Mouse (Mus musculus): ENCODE measurements around the gene Ephb4. TPM values are rescaled to one million over a fixed set of nuclear protein-coding genes. Genes with fewer than 3 reads are reported as not detected.

Ephb4 gene
- 10 to 100 TPM in 1 of 2 experiments, 1 to 10 TPM in 1; 8.2 to 14.4 TPM for total RNA-seq (2021)
- long read RNA-seq, experiment 1, full-length matches to known transcripts: 14 of 17 reads
- long read RNA-seq, experiment 1, partial matches to known transcripts: 2 of 17 reads
- long read RNA-seq, experiment 1, other reads (novel, unspliced or antisense): 1 of 17 reads
- long read RNA-seq, experiment 2, full-length matches to known transcripts: 9 of 13 reads
- long read RNA-seq, experiment 2, partial matches to known transcripts: 3 of 13 reads
- long read RNA-seq, experiment 2, other reads (novel, unspliced or antisense): 1 of 13 reads

DNA sequence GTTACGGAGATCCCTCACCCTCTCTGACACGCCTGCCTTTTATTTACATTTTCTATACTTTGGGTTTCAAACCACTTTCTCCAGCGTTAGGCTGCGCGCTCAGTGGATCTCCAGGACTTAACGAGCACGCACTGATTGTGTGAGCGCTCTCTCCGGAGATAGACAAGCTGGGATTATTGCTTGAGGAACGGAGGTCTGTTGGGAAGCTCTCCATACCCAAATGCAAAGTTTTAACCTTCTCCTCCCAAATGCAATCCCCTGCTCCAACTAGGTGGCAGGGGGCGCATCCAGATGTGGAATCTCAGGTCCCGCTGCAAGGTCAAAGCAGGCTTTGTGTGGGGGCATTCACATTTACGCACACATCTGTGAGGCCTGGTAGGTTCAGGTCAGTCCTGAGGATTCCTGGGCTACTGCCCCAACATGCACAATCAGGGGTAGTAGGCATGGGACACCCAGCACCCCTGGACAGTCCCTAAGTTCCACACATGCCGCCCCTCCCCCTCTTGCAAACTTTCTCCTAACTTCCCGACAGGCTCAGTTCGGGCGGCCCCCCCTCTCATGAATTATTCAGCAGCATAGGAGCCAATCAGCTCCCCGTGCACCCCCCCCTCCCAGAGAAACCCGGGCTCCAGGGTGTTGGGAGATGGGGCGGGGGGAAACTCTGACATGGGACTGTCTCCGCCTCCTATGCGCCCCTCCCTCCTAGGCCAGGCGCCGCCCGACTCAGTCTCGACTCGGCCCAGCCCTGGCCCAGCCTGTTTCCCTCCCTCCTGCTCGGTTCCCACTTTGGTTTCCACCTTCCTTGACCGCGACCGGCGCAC is at the start of gene Ephb4:
Ephb4 (plus strand) TSS at position 726 of the 821 bp plus-strand sequence.
- peak; percentile 92 for DNase-seq (ENCODE audit: low spot score)

GRCm38 (mm10) chr5:137301253-137301652 is 48.7 kb upstream of the Ephb4 start:
- no peak for DNase-seq (ENCODE audit: low spot score)

GRCm38 (mm10) chr5:137303609-137304008 is 46.3 kb upstream of the Ephb4 start:
- no peak for DNase-seq (ENCODE audit: low spot score)

DNA sequence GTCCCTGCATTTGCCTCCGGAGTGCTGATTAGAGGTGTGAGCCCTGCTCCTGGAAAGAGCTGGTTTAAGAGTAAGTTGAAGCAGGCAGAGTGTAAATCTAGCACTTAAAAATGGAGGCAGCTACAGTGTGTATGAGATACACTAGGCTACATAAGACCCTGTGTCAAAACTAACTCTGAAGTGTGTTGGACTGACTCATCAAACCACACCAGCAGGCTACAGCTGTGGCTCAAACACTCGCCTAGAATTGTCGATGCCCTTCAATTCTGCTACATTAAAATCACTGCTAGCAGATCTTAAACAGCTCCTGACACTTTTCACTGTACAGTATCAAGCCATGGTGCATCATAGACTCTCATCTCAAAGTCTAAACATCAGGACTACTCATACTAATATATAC is 45.7 kb upstream of the Ephb4 start:
- no peak for DNase-seq (ENCODE audit: low spot score)

DNA sequence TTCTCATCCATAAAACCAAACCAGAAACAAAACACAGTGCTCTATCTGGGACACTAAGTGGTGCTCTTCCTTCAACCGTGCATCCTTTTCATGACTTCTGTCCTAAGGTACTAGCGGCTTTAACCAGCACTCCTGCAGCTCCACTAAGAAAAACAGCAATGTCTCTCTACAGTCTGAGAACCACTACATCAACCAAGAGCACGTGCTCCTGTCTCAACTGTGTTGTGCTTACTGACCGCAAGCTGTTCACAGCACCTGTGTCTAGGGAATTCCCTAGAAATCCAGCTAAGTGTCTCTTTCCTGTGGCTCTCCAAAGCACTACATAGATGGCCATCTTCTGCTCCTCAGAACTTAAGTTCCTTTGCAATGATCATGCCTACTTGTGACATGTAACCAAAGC is 45.1 kb upstream of the Ephb4 start:
- DNase-seq (ENCODE audit: low spot score): no peak

DNA sequence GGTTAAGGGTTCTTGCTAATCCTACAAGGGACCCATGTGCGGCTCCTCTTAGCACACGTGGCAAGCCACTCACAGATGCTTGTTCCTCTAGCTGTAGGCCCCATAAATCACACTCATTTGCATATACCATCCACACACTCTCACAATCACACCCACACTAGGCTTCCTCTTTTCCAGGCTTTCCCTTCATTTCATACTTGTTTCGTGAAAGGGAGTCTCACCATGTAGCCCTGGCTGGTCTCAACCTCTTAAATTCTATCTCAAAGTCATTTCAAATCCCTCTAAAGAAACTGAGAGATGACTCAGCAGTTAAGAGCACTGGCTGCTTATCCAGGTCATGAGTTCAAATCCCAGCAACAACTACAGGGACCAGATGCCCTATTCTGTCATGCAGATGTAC is 44.1 kb upstream of the Ephb4 start:
- no peak for DNase-seq (ENCODE audit: low spot score)

GRCm38 (mm10) chr5:137306439-137307005 is 43.4 kb upstream of the Ephb4 start:
- no peak for DNase-seq (ENCODE audit: low spot score)

- DNase-seq (ENCODE audit: low spot score): peak; percentile 92
Measured at GRCm38 (mm10) chr5:137307071-137307912, 42.6 kb upstream of the Ephb4 start, which contains the start of gene Srrt. Gene Srrt (minus strand): TSS chr5:137307674.

DNA sequence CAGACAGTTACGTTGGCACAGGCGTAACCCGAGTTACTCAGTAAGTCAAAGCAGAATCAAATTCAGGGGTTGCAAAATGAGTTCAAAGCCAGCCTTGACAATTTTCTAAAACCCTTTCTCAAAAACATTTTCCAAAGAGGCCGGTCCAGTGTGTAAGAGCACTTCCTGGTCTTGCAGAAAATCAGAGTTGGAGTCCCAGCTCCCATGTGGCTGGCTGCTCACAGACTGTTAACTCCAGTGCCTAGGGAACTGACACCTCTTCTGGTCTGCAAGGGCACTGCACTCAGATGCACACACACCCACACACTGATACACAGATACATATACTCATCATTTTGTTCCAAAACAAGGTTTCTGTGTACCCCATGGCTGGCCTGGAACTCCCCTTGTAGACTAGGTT is 41.6 kb upstream of the Ephb4 start:
- no peak for DNase-seq (ENCODE audit: low spot score)

- no peak for DNase-seq (ENCODE audit: low spot score)
Measured at GRCm38 (mm10) chr5:137313466-137314192, 36.3 kb upstream of the Ephb4 start.

DNA sequence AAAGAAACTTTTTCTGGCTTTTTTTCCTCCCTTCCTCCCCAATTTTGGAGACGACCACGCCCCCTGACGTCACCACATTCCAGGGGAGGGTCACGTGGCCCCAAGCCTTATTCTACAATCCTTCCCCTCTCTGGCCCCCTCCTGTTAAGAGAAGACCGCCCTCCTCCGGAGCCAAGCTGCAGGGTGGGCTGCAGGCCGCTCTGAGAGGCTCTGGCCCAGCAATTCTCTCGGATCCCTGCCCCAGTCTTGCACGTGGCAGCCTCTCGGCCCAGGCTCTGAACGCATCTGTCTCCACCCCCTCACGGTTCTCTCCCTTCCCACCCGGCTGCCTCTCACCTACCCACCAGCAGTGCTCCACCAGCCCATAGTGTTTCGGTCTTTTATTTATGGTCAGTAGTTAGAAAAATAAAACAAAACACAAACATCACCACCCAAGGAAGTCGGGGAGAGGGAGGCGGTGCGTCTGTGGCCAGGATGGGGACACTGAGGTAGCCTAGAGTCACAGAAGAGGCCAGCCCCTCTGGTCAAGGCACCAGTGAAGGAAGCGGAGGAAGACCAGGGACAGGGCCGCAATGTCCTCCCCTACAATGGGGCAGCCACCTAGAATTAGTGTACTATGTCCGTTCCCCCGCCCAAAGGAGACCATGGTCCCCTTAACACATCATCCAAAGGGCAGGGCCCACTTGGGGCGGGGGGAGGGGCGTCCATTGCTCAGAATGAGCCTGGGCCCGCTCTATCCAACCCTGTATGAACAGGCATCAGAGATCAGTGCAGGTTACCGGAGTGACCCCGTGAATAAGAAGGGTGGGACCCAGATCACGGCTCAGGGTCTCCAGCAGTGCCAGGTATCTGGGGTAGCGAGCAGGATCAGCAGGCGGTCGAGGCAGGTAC is 35.5 kb upstream of the Ephb4 start, which contains the start of gene Trip6:
Trip6 (minus strand) TSS at position 212 of the 891 bp plus-strand sequence.
- DNase-seq (ENCODE audit: low spot score): peak; percentile 91

- DNase-seq (ENCODE audit: low spot score): no peak
Measured at GRCm38 (mm10) chr5:137315084-137315903, 34.6 kb upstream of the Ephb4 start.

GRCm38 (mm10) chr5:137317361-137317760 is 32.5 kb upstream of the Ephb4 start:
- DNase-seq (ENCODE audit: low spot score): no peak

- DNase-seq (ENCODE audit: low spot score): no peak
Measured at GRCm38 (mm10) chr5:137318570-137318969, 31.3 kb upstream of the Ephb4 start.

DNA sequence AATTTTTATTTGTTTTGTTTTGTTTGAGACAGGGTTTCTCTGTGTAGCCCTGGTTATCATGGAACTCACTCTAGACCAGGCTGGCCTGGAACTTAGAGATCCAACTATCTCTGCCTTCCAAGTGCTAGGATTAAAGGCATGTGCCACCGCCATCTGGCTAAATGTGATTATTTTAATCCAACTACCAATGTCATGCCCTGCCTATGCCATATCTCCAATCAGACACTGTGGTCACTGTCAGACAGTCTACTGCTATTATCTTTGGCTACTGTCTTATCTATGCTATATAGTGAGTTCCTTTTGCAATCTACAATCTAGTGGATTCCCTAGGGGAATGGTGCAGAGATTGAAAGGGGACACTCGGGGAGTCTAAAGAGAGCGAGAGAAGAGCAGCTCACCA is 28.9 kb upstream of the Ephb4 start:
- DNase-seq (ENCODE audit: low spot score): no peak

DNA sequence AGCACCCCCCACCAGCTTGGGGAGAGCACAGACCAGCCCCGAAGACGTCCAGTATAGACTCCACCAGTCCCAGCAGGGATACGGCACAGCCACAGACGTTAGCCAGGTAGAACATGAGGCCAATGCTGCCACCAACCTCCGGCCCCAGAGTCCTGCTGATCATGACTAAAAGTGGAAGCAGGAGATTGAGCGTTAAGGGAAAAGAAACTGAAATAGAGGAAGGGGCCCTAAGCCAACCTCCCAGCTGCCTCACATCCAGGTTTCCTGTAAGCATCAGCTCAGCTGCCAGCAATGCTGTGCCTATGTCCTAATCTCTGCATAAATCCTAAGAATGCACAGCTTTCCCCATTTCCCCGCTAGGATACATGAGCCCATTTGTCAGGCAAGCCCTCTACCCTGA is 19.0 kb upstream of the Ephb4 start:
- DNase-seq (ENCODE audit: low spot score): no peak

DNA sequence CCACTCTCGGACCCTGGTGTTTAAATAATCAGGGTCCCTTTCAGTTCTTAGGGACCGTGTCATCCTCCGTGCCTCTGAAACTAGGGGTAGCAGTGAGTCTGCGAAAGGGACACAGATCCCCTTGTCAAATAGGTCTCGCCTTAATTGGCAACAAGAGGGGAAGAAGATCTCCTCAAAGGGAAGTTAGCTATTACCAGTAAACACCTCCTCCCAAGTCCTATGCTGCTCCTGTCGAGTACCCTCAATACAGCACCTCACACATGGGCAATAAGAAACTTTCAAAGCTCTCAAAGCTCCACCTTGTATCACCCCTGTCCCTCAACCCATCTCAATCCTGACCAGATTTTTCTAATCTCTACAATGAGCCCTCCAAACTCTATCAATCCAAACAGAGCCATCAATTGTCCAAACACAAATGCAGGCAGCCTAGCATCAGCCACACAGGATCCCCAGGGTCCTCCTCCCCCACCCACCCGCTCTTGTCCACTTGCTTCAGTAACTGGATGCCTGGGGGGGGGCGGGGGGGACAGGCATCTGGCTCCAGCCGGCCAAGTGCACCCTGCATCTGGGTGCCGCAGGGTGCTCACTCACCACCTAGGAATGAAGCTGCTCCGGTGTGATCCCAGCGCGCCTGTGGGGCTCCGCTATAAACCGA is 16.9 kb upstream of the Ephb4 start:
- no peak for DNase-seq (ENCODE audit: low spot score)

- DNase-seq (ENCODE audit: low spot score): peak; percentile 96
Measured at GRCm38 (mm10) chr5:137333512-137334174, 16.3 kb upstream of the Ephb4 start, which contains the start of gene Slc12a9. Gene Slc12a9 (minus strand): TSS chr5:137333597.
